Mouse (Mus musculus): ENCODE data around the gene Saa4.
A peak's percentile ranks its signal among the peaks of the same experiment; 100 is the strongest.
"Not testable (repeated sequence)": the region's sequence is repeated elsewhere in the genome, so short reads cannot be mapped to it uniquely, and the experiment has no call there.

The Saa4 gene

GRCm38 (mm10) chr7:46732458-46732857, at the start of gene Saa4:
Saa4 (minus strand) TSS chr7:46732603.
- DNase-seq (ENCODE audit: low spot score in 2 of 2), result no peak

GRCm38 (mm10) chr7:46770706-46771105, 38.3 kb upstream of the Saa4 start:
- peak; percentile 26 to 55 for DNase-seq (ENCODE audit: low spot score in 2 of 2)

GRCm38 (mm10) chr7:46768451-46768850, 36.0 kb upstream of the Saa4 start:
- no peak for DNase-seq (ENCODE audit: low spot score in 2 of 2)

DNA sequence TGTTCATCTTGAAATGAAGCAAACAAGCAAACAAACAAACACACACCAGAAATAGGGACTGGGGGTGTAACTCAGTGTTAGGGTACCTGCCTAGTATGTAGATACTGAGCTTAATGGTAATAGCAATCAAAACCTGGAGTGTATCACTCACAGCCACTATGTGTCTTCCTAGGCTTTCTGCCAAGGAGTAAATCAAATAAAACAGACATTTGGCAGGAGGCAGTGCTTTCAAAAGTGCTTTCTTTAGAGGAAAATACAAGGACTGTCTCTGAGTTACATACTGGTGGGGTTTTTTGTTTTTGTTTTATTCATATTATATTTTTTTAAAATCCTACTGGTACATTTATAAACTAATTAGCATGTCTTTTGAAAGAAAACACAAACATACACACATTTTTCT, 35.0 kb upstream of the Saa4 start:
- DNase-seq (ENCODE audit: low spot score in 2 of 2), result no peak

GRCm38 (mm10) chr7:46764672-46765071, 32.3 kb upstream of the Saa4 start:
- DNase-seq (ENCODE audit: low spot score in 2 of 2), result no peak

DNA sequence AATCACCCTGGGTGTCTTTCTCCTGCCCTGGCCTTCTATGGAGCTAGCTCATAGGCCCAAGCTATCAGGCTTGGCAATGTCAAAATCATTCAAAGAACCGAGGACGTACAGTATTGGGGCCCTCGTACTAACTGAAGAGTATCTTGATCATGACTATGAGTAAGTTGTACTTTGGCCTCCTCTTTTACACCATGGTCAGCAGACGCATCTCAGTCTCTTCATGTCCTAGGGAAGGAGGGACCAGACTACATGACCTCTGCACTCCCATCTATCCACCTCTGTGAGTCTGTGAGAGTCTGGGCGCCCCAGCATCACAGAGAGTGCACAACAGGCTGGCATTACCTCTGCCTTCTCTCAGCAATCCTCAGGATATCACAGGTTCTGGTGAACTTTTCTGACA, 30.2 kb upstream of the Saa4 start:
- DNase-seq (ENCODE audit: low spot score in 2 of 2), result no peak

GRCm38 (mm10) chr7:46761049-46761795, 28.8 kb upstream of the Saa4 start:
- no peak for DNase-seq (ENCODE audit: low spot score in 2 of 2)

DNA sequence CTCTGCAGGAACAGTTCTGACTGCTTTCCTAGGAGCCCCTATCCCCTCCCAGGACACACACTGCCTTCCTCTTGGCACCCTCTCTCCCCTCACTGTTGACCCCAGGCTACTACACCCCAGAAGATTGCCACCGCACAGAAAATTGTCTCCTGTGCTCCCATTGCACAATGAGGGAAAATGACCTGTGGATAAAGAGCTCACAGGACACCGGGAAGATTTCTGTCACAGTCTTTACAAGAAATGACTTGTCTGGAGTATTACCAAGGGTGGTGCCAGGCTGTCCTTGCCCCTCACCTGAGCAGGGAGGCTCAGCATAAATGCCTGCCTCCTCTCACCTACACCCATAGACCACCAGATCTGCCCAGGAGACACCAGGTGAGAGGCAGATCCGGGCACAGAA, 19.1 kb upstream of the Saa4 start, which contains the start of gene Saa2:
Saa2 (plus strand) TSS at position 301 of the 400 bp plus-strand sequence.
- DNase-seq (ENCODE audit: low spot score in 2 of 2), result no peak

DNA sequence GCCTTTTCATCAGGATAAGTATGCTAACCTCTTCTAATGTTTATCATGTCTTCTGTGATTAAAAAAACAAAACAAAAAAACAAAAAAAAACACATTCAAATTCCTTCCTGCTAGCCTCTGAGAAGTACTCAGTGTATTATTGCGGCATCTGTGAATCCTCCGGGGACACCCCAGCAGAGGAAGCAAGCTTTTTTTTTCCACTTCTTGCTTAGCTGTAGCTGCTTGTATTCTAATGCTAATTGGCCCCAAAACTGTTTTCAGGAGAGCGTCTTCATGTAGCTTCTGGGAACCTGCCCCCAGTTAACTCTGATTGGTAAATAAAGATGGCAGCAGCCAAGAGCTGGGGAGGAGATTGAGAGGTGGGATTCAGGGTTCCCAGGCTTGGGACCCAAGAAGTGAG, 16.1 kb upstream of the Saa4 start:
- DNase-seq (ENCODE audit: low spot score in 2 of 2), result no peak

GRCm38 (mm10) chr7:46746381-46746780, 14.0 kb upstream of the Saa4 start:
- DNase-seq (ENCODE audit: low spot score in 2 of 2), result no peak

DNA sequence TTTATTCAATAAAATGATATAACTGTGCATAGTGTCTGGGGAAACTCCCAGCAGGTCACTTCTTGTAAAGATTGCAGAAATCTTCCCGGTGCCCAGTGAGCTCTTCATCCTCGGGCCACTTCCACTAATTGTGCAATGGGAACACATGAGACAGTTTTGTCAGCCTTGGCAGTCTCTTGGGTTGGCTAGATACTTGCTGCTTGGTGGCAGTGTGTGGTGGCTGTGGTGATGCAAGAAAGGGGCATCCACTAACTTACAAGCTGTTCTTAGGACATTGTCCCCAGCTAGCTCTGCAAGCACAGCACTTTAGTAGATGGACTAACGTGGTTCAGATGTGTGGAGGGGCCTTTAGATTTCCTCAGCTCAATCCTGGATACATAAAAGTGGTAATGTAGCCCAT, 13.4 kb upstream of the Saa4 start:
- no peak for DNase-seq (ENCODE audit: low spot score in 2 of 2)

GRCm38 (mm10) chr7:46742880-46743279, 10.5 kb upstream of the Saa4 start, which contains the start of gene Saa1:
Saa1 (minus strand) TSS chr7:46742980.
- DNase-seq (ENCODE audit: low spot score in 2 of 2), result not testable (repeated sequence)

GRCm38 (mm10) chr7:46740041-46740440, 7.6 kb upstream of the Saa4 start:
- DNase-seq (ENCODE audit: low spot score in 2 of 2), result not testable (repeated sequence)

DNA sequence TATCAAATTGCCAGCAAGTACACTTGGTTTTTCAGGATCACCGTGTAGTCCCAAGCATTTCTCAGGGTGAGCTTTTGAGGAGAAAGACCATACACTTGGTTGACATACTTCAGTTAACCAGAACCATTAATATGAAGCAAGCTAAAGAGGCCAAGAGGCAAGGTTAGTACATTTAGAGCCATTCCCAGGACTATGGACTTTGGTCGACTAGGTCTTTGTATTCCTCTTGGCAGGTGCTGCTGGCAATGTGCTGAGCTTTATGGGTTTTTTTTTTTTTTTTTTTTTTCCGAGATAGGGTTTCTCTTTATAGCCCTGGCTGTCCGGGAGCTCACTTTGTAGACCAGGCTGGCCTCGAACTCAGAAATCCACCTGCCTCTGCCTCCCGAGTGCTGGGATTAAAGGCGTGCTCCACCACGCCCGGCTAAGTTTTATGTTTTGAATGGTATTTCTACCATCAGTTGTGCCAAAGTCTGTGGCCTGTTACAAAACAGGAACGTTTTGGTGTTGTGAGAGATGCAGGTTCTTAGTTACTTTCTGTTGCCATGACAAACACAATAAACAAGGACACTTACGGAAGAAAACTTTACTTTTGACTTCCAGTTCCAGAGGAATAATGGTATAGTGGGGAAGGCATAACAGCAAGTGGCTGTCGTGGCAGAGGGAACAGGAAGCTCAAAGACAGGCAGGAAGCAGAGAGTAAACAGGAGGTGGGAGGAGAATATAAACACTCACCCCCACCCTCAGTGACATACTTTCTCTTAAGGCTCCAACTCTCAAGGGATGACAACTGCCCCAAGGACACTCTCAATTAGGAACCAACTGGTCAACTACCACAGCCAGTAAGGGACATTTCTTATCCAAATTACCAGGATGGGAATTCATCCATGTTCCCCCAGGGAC, 6.4 kb upstream of the Saa4 start:
- DNase-seq (ENCODE audit: low spot score in 2 of 2), result no peak

GRCm38 (mm10) chr7:46734983-46735382, 2.6 kb upstream of the Saa4 start:
- DNase-seq (ENCODE audit: low spot score in 2 of 2), result no peak

DNA sequence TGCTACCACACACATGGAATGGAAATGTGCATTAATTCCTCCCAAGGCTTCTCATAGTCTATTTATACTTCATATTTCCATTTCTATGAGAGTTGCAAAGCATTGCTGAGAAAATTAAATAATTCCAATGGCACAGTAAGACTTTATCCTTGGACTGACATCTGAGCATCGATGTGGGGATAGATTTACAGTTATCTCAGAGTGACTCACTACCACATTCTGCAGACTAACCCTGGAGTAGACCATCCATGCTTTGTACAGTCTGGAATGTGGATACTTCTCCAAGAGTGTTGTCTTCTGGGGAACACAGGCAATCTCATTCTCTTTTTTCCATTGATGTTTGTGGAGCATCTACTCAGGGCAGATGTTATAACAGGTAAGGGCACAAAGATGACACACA, 4.8 kb downstream of the Saa4 start:
- DNase-seq (ENCODE audit: low spot score in 2 of 2), result no peak

- peak in 1 of 2 experiments; percentile 17 for DNase-seq (ENCODE audit: low spot score in 2 of 2)
Measured at GRCm38 (mm10) chr7:46724396-46724795, 8.0 kb downstream of the Saa4 start.

- DNase-seq (ENCODE audit: low spot score in 2 of 2), result no peak
Measured at GRCm38 (mm10) chr7:46723849-46724248, 8.6 kb downstream of the Saa4 start.

- no peak for DNase-seq (ENCODE audit: low spot score in 2 of 2)
Measured at GRCm38 (mm10) chr7:46723354-46723753, 9.0 kb downstream of the Saa4 start.

DNA sequence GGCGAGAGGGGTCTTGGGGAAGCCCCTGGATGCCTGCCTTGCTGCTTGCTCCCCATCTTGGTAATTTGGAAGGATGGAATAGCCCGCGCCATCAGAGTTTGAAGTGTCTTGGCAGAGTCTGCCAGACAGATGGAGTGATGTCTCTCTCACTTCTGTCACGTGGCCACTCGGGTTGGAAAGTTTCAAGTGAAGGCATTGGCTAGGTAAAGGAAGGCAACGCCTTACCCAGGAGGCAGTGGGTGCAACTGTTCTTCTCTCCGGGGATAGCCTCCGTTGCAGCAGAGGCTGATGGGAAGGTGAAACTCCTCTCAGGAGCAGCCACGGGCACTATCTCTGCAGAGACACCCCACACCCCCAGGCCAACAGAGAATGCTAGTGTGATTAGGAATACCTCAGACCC, 11.9 kb downstream of the Saa4 start:
- DNase-seq (ENCODE audit: low spot score in 2 of 2), result peak in 1 of 2 experiments; percentile 15

DNA sequence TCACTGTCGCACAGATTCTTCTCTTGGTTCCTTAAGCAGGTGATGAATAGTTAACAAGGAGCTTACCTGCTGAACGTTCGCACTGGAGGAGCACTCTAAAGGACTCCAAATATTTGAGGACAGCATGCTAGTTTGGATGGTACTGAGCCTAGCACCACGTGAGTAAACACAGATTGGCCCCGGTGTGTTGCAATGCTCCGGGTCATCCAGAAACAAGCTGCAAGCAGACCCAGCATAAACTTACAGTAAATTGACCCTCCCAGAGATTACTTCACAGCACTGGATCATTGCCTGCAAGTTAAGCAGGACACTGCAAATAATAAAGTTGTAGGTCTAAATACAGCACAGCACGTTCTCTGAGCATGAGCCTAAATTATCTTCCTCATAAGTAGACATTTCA, 12.9 kb downstream of the Saa4 start:
- no peak for DNase-seq (ENCODE audit: low spot score in 2 of 2)

DNA sequence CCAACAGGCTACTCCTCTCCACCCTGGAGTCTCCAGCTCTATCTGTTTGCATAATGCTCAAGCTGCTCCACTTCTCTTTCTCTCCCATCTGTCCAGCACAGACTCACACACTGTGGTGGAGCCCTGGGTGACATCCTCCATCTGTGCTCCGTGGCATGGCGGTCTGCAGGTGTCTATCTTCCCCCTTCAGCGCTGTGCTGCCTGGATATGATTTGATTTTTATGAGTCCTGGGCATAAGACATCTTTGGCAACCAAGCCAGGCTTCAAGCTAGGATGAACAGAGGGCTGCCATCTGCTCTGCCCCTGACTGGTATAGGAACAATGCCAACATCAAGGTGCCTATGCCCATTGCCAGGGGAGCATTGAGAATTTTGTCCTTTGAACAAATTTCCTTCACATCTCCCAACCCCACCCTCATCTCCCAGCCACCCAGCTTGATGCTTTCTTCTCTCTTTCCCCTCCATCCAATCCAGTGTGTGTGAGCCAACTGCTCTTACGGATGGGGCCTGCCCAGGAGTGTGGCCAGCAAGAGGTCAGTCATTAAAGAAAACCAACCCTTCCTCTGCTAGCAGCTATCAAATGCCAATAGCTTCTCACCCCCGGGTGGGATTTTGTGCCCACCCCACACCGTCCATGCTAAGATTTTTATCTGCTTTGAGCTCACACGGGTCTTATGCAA, 13.7 kb downstream of the Saa4 start:
- peak in 1 of 2 experiments; percentile 6 for DNase-seq (ENCODE audit: low spot score in 2 of 2)
